Mouse (Mus musculus) liver, postnatal 0 days (tissue): Measurements from ENCODE around the gene Tmem40. TPM values are rescaled to one million over a fixed set of nuclear protein-coding genes. Genes with fewer than 3 reads are reported as not detected.

Experiments
- ATAC-seq: fragments of 200-750 bp; cut with Nextera tagmentation; 2 replicates; pipeline ENCODE4 v1.8.0; 2017; ENCODE audit warnings: mild to moderate bottlenecking, moderate library complexity
- DNase-seq: peaks from one replicate; pipeline ENCODE4 v3.0.0-alpha.2; 2016
- H3K27ac ChIP-seq: fragments of 300-500 bp; sonication (generic); 2 replicates; pipeline ENCODE4 v1.5.1; 2014; ENCODE audit warnings: antibody characterized with exemption, moderate library complexity, mild to moderate bottlenecking, low read depth
- H3K27me3 ChIP-seq: fragments of 300-500 bp; sonication (generic); 2 replicates; pipeline ENCODE4 v1.6.1; 2014; ENCODE audit warnings: low read length, control low read depth, mixed read lengths; ENCODE audit not compliant: insufficient read depth
- H3K36me3 ChIP-seq: fragments of 300-500 bp; sonication (generic); replicated peaks from 2 replicates; pipeline ENCODE4 v1.6.1; 2014; ENCODE audit warnings: mild to moderate bottlenecking, control low read depth, low read length, moderate library complexity, mixed read lengths; ENCODE audit not compliant: insufficient read depth
- H3K4me1 ChIP-seq: fragments of 300-500 bp; sonication (generic); 2 replicates; pipeline ENCODE4 v1.6.1; 2014; ENCODE audit warnings: antibody characterized with exemption, mild to moderate bottlenecking, control low read depth; ENCODE audit not compliant: insufficient read depth
- H3K4me2 ChIP-seq: fragments of 300-500 bp; sonication (generic); 2 replicates; pipeline ENCODE4 v1.6.1; 2014; ENCODE audit warnings: low read depth, mild to moderate bottlenecking, low read length, moderate library complexity, mixed read lengths
- H3K4me3 ChIP-seq: fragments of 300-500 bp; sonication (generic); 2 replicates; pipeline ENCODE4 v1.5.1; 2014; ENCODE audit warnings: low read depth, low read length
- H3K9ac ChIP-seq: fragments of 300-500 bp; sonication (generic); replicated peaks from 2 replicates; pipeline ENCODE4 v1.6.1; 2014; ENCODE audit warnings: mild to moderate bottlenecking, moderate library complexity
- H3K9me3 ChIP-seq: fragments of 300-500 bp; sonication (generic); 2 replicates; pipeline ENCODE4 v1.6.1; 2016; ENCODE audit warnings: mild to moderate bottlenecking, control low read depth, low read length, mixed read lengths
- CTCF ChIP-seq: sonication (generic); IDR thresholded peaks from 2 replicates; pipeline ENCODE4 v1.5.1; 2016; ENCODE audit warnings: antibody characterized with exemption, low read depth
- EP300 ChIP-seq: IDR thresholded peaks from 2 replicates; pipeline ENCODE4 v1.6.1; 2016; ENCODE audit warnings: antibody characterized with exemption, low read depth, mild to moderate bottlenecking
- WGBS: fragments of 180-500 bp; shearing (Covaris S2); extraction: QIAGEN DNeasy Blood & Tissue Kit; methylation state at CpG from one replicate; pipeline ENCODE4 v1.1.7; 2014; ENCODE audit not compliant: insufficient replicate concordance; 5-methylcytosine and 5-hydroxymethylcytosine counted together
- polyA plus RNA-seq: library from polyadenylated mRNA; unstranded; fragments of >200 nt; fragmentation: Nextera tagmentation; extraction: Ambion mirVana; gene quantifications from 2 replicates; pipeline ENCODE4 v1.2.1, GENCODE M21; 2015

The Tmem40 gene
- polyA plus RNA-seq, 1 experiment from 2014 or later = 21.2 TPM

DNA sequence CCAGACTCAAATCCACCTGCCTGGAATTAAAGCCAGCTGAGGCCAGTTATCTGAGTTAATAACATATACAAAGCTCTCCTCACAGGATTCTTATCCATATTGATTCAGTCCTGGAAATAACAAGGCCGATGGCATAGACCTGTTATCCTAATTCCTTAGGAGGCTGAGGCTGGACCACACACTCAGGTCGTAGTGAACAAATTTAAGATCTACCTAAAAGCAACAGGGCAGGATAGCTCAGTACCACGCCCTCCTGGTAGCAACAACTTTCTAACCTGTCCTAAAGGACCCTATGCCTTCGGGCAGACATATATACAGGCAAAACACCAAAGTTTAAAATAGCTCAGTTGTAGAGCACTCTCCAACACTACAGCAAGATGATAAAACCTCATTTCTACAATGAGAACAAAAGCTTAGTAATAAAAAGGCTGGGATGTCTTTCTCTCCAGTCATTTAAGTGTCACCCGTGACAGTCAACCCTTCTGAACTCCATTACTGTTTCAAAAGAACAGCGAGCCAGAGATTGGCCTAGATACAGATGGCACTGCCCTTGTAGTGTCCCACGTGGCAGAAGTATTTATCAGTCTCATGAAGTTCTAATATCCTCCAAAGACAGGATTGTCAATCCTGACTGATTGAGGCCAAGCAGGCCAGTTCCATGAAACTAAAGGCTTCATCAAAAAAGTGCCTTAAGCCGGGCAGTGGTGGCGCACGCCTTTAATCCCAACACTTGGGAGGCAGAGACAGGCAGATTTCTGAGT lies 42.4 kb upstream of the Tmem40 start:
- ATAC-seq (no peak), DNase-seq (no peak)
- Histone ChIP-seq H3K4me3 (no peak overlapping the region), H3K27ac (no peak overlapping the region), H3K9me3 (no peaks in the 10 kb centered on the region), H3K4me1 (peaks cover 18% of the 10 kb centered on the region), H3K36me3 (peaks cover 35% of the 10 kb centered on the region), H3K9ac (no peak overlapping the region), H3K27me3 (no peaks in the 10 kb centered on the region), H3K4me2 (no peak overlapping the region)
- TF ChIP-seq CTCF (no peak), EP300 (no peak)
- 63% methylated on average over 10 of the region's 10 CpGs for WGBS

DNA sequence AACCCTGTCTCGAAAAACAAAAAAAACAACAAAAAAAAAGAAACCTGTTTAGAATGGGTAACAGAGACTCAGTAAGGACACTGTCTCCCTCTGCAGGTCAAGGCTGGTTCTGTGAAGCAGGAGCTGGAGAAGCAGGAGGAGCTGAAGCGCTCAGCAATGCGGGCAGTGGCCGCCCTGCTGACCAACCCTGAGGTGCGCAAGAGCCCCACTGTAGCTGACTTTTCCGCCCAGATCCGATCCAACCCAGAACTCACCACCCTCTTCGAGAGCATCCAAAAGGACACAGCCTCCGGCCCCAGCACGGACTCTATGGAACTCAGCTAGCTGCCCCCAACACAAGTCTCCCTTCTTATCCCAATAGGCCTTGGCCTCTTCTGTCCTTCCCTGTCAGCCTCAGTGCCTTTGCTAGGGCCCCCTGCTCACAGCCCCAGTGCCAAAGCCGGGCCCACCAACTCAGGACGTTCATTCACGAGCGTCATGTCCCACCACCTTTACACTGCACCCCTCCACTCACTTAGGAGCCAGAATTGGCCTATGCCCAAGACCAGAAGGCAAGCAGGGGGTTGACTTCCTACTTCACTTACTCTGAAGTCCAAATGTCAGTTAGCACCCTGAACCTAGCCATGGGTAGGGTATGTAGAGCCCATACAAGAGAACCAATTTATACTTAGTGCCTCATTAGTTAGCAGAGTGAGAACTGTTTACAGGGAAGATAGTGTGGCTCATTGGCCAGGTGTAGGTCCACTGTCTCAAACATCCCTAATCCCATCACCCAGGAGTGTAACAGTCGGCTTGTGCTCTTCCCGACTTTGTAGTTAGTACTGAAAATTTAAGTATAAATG lies 41.6 kb upstream of the Tmem40 start:
- H3K36me3 ChIP-seq = peaks cover 35% of the 10 kb centered on the region
- H3K9me3 ChIP-seq = no peaks in the 10 kb centered on the region
- H3K27me3 ChIP-seq = no peaks in the 10 kb centered on the region
- WGBS = 43% methylated on average over 16 of the region's 16 CpGs
- TF ChIP-seq CTCF (peak; percentile 79), EP300 (no peak)
- H3K4me1 ChIP-seq = peaks cover 14% of the 10 kb centered on the region
- H3K4me3 ChIP-seq = no peak overlapping the region
- no peak overlapping the region for H3K4me2 ChIP-seq
- no peak overlapping the region; the same call in 1 of the 2 replicates for H3K9ac ChIP-seq
- DNase-seq (peak; percentile 76), ATAC-seq (peak; percentile 54)
- H3K27ac ChIP-seq = 0 out of 2 replicates have a peak overlapping the region, but pooled peaks have one; percentile 49

DNA sequence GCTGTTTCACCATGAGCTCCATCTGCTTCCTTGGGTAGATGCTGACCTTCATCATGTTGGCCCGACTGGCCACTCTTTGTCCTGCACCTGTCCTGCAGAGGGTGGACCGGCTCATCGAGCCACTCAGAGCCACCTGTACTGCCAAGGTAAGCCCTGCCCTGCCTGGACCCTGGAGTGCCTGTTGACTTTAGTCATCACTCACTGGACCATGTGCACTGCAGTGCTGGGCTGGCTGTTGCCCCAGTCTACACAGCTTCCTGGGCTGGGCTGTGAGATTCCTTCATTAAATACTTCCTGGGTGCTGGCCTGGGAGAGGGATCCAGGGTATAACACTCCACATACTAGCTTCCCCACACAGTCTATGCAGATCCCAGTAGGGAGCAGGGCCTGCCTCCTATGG lies 39.6 kb upstream of the Tmem40 start:
- WGBS = 79% methylated on average over 3 of the region's 3 CpGs
- Histone ChIP-seq H3K4me2 (no peak overlapping the region), H3K27me3 (no peaks in the 10 kb centered on the region), H3K9me3 (no peaks in the 10 kb centered on the region), H3K9ac (no peak overlapping the region), H3K4me1 (peaks cover 8% of the 10 kb centered on the region), H3K36me3 (peaks cover 34% of the 10 kb centered on the region), H3K4me3 (no peak overlapping the region), H3K27ac (no peak overlapping the region)
- no peak for TF ChIP-seq EP300
- TF ChIP-seq CTCF = no peak
- ATAC-seq (no peak), DNase-seq (no peak)

DNA sequence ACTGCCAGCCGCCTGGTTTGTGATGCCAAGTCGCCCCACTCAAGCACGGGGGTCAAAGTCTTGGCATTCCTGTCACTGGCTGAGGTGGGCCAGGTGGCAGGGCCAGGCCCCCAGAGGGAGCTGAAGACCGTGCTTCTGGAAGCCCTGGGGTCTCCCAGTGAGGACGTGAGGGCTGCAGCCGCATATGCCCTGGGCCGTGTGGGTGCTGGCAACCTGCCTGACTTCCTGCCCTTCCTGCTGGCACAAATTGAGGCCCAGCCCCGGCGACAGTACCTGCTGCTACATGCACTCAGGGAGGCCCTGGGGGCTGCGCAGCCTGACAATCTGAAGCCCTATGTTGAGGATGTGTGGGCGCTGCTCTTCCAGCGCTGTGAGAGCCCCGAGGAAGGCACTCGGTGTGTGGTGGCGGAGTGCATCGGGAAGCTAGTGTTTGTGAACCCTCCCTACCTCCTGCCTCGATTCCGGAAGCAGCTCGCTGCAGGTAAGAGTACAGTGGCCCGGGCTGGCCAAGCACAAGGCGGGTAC lies 30.5 kb upstream of the Tmem40 start:
- H3K4me2 ChIP-seq = no peak overlapping the region
- no peaks in the 10 kb centered on the region for H3K9me3 ChIP-seq
- no peak overlapping the region for H3K9ac ChIP-seq
- no peak for TF ChIP-seq EP300
- no peak for TF ChIP-seq CTCF
- no peak for ATAC-seq
- peaks cover 11% of the 10 kb centered on the region for H3K36me3 ChIP-seq
- H3K27ac ChIP-seq = no peak overlapping the region
- H3K4me1 ChIP-seq = no peaks in the 10 kb centered on the region
- no peak overlapping the region for H3K4me3 ChIP-seq
- no peak for DNase-seq
- WGBS = 87% methylated on average over 21 of the region's 21 CpGs
- H3K27me3 ChIP-seq = no peaks in the 10 kb centered on the region

DNA sequence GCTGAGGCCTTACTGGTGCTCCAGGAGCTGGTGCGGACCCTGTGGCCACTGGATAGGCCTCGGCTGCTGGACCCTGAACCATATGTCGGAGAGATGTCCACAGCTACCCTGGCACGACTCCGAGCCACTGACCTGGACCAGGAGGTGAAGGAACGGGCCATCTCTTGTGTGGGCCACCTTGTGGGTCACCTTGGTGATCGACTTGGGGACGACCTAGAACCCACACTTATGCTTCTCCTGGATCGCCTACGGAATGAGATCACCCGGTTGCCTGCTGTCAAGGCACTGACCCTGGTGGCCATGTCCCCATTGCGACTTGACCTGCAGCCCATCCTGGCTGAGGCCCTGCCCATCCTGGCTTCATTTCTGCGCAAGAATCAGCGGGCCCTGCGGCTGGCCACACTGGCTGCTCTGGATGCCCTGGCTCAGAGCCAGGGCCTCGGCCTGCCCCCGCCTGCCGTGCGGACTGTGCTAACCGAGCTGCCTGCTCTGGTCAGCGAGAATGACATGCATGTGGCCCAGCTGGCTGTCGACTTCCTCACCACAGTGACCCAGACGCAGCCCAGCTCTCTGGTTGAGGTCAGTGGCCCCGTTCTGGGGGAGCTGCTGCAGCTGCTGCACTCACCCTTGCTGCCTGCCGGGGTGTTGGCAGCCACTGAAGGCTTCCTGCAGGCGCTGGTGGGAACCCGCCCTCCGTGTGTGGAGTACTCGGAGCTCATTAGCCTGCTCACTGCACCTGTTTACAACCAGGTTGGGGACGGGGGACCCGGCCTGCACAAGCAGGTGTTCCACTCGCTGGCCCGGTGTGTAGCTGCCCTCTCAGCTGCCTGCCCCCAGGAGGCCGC lies 29.9 kb upstream of the Tmem40 start:
- 82% methylated on average over 34 of the region's 34 CpGs for WGBS

More for the DNA sequence above, 29.9 kb upstream of the Tmem40 start:
- H3K27ac ChIP-seq = no peak overlapping the region
- no peak for TF ChIP-seq EP300
- TF ChIP-seq CTCF = no peak
- H3K36me3 ChIP-seq = peaks cover 9% of the 10 kb centered on the region
- no peak for DNase-seq
- no peaks in the 10 kb centered on the region for H3K4me1 ChIP-seq
- no peak overlapping the region for H3K9ac ChIP-seq
- H3K9me3 ChIP-seq = no peaks in the 10 kb centered on the region
- no peak overlapping the region for H3K4me2 ChIP-seq
- ATAC-seq = 0 out of 2 replicates have a peak, but pooled peaks have one; percentile 12
- H3K4me3 ChIP-seq = no peak overlapping the region
- H3K27me3 ChIP-seq = no peaks in the 10 kb centered on the region
